Mouse (Mus musculus) layer of hippocampus, adult 18-20 months (tissue): ENCODE results near the gene Zcchc7. TPM values are rescaled to one million over a fixed set of nuclear protein-coding genes. Genes with fewer than 3 reads are reported as not detected.

Experiments
- DNase-seq, 2 experiments: peaks; one replicate each; pipeline ENCODE4 v3.0.0; 2022; ENCODE audit warnings: low spot score in 2 of 2
- total RNA-seq, 2 experiments: library from RNA; stranded (reverse); gene quantifications; 2 replicates each; pipeline ENCODE4 v1.2.3; 2021

Zcchc7 gene
- total RNA-seq, 2 experiments from 2014 or later, result 52.2 to 64.9 TPM

- DNase-seq, result no peak
These were observed 197.4 kb downstream of the Zcchc7 start for GRCm38 (mm10) chr4:44953041-44953440.

GRCm38 (mm10) chr4:44958776-44959175 lies 203.1 kb downstream of the Zcchc7 start:
- no peak for DNase-seq

GRCm38 (mm10) chr4:44959220-44959619 lies 203.5 kb downstream of the Zcchc7 start:
- no peak for DNase-seq

- DNase-seq, result no peak
These were observed 207.5 kb downstream of the Zcchc7 start for GRCm38 (mm10) chr4:44963156-44963555.

GRCm38 (mm10) chr4:44965175-44965574 lies 209.5 kb downstream of the Zcchc7 start:
- DNase-seq, result no peak

GRCm38 (mm10) chr4:44965736-44966135 lies 210.1 kb downstream of the Zcchc7 start:
- no peak for DNase-seq

GRCm38 (mm10) chr4:44967402-44967801 lies 211.7 kb downstream of the Zcchc7 start:
- DNase-seq, result no peak

- no peak for DNase-seq
These were observed 214.4 kb downstream of the Zcchc7 start for GRCm38 (mm10) chr4:44970056-44970455.

- no peak for DNase-seq
These were observed 215.0 kb downstream of the Zcchc7 start for GRCm38 (mm10) chr4:44970612-44971110.

- DNase-seq, result peak; percentile 90 to 96
These were observed 217.8 kb downstream of the Zcchc7 start for GRCm38 (mm10) chr4:44973450-44973849.

- DNase-seq, result no peak
These were observed 218.2 kb downstream of the Zcchc7 start for GRCm38 (mm10) chr4:44973871-44974270.

- DNase-seq, result no peak
These were observed 218.7 kb downstream of the Zcchc7 start for GRCm38 (mm10) chr4:44974331-44974730.

- DNase-seq, result no peak
These were observed 220.4 kb downstream of the Zcchc7 start for GRCm38 (mm10) chr4:44976026-44976615.

GRCm38 (mm10) chr4:44976921-44977710 lies 221.4 kb downstream of the Zcchc7 start:
- no peak for DNase-seq

- DNase-seq, result no peak
These were observed 222.5 kb downstream of the Zcchc7 start for GRCm38 (mm10) chr4:44978175-44978574.

GRCm38 (mm10) chr4:44979794-44980338 lies 224.2 kb downstream of the Zcchc7 start:
- DNase-seq, result no peak

- peak; percentile 50 to 76 for DNase-seq
These were observed 225.8 kb downstream of the Zcchc7 start, which contains the start of gene Grhpr for GRCm38 (mm10) chr4:44981280-44981973. Gene Grhpr (plus strand): TSS chr4:44981395.
